Mouse (Mus musculus) cerebellum, adult 9-10 months (tissue): ENCODE data around the gene Zbtb9.
"Not testable (repeated sequence)": the region's sequence is repeated elsewhere in the genome, so short reads cannot be mapped to it uniquely, and the experiment has no call there.

Experiments
- DNase-seq: peaks from one replicate; pipeline ENCODE4 v3.0.0; 2022

The Zbtb9 gene

GRCm38 (mm10) chr17:26972703-26973574, at the start of gene Zbtb9:
Gene Zbtb9 (plus strand): TSS chr17:26973167.
- peak; percentile 93 for DNase-seq

GRCm38 (mm10) chr17:26925414-26925813, 47.6 kb upstream of the Zbtb9 start:
- not testable (repeated sequence) for DNase-seq

DNA sequence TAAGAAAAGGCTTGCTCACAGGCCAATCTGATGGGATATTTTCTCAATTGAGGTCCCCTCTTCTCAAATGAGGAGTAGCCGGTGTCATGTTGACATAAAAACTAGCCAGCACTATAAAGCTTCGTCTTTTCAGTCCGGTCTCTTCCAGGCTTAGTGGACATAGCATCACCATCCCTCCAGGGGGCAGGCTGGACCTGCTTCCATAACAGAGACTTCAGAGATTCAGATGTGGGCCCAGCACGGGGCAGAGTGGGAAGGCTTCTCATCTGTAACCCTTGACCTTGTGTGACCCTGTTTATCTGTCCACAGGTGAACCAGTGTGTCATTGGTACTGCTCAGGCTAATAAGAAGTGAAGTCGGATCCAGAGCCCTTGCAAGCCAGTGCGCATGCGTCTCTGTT, 41.2 kb upstream of the Zbtb9 start:
- peak; percentile 56 for DNase-seq

- DNase-seq = peak; percentile 95
These were observed 40.0 kb upstream of the Zbtb9 start, which contains the start of gene Phf1 for GRCm38 (mm10) chr17:26932839-26933398. Gene Phf1 (plus strand): TSS chr17:26933052.

DNA sequence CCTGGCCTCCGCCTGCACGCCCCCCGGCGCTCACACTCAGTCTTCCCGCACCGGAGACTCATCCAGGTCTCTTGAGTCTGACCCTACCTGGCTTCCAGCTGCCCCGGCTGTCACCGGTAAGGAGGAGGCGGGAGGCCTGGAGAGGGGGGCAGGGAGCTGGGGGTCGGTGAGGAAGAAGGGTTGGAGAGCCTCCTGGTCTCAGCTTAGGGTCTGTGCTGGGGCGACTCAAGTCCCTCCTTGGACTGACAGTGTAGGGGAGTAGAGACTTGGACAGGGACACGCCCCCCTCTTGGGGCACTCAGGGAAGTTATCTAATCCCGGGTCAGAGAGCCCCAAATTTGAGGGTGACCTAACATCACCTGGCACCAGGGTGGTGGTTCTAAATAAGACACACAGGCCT, 39.5 kb upstream of the Zbtb9 start:
- no peak for DNase-seq

DNA sequence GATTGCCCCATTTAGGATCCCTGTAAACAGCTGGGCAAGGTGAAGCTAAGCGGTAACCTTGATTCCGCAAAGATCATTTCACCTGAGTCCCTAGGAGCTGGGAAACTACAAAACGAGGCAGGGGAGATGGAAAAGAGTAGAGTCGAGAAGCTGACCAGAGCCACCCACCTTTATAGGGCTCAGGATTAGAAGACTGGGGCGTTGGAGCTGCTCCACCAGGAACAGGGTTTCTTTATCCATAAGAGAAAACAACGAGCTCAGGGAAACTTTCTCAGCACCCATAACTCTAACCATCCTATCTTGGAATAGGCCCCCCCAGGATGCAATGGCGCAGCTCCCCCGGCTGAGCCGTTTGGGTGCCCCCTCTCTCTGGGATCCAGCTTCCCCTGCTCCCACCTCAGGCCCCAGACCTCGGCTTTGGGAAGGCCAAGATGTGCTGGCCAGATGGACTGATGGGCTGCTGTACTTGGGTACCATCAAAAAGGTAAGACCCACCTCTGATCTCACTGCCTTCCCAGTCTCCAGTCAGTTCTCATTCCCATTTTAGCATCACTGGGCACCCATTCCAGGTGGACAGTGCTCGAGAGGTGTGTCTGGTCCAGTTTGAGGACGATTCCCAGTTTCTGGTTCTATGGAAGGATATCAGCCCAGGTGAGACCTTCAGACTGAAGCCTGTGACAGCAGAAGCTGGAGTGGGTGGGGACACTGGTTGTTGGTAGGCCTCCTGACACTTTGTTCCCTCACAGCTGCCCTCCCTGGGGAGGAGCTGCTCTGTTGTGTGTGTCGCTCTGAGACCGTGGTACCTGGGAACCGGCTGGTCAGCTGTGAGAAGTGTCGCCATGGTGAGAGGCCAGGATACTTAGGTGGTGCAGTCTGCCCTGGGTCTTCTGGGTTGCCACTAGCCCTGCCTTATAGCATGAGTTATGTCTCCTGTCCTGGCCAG, 38.8 kb upstream of the Zbtb9 start:
- DNase-seq = peak; percentile 45

GRCm38 (mm10) chr17:26935027-26935426, 37.9 kb upstream of the Zbtb9 start:
- no peak for DNase-seq

DNA sequence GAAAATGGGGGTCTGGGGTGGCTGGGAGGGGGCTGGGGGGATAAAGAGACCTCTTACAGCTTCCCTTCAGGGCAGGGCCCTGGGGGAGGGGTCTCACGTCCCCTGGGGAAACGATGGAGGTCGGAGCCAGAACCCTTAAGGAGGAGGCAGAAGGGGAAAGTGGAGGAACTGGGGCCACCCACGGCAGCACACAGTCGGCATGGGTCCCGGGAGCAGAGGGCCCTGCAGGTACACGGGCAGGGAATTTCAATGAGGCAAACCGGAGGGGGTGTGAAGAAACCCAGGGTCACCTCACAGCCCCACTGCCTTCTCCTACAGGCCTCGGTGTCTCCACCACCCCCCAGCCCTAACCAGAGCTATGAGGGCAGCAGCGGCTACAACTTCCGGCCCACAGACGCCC, 36.5 kb upstream of the Zbtb9 start:
- peak; percentile 46 for DNase-seq

GRCm38 (mm10) chr17:26936921-26937695, 35.9 kb upstream of the Zbtb9 start:
- peak; percentile 62 for DNase-seq

GRCm38 (mm10) chr17:26937883-26938695, 34.9 kb upstream of the Zbtb9 start:
- DNase-seq = peak; percentile 58

GRCm38 (mm10) chr17:26938731-26939130, 34.2 kb upstream of the Zbtb9 start:
- peak; percentile 74 for DNase-seq

DNA sequence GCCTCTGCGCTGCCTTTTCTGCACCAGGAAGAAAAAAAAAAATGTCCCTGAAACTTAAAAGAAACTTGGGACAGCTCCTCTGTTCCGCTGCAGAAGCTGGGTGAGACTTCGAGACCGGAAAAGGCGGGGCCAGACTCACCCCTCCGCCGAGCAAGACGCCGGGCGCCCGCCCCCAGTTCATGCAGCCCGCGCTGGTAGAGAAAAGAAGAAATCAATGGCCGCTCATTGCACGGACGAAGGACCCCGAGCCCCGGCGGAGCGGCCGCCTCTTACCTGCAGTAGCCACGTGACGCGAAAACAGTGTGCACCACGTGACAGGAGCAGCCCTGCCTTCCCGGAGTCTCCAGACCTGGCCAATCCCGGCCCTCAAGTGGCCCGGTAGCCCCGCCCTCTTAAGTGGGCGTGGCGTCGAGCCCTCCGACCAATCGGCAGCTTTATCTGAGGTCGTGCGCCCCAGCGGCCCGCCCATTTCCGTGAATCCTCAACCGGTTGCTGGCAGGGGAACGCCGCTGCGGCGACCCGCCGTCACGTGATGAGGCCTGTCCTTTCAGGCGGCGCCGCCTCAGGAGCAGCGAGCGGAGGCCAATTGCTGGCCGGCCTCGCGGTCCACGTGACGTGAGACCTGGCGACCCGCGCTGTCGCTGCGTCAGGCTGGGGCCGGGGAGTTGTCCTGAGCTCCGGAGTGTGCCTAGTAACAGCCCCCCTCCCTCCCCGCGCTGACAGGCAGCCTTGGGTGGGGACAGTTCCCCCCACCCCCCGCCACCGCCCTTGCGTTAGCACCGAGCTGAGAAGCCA, 33.6 kb upstream of the Zbtb9 start, which contains the start of gene Cuta:
Gene Cuta (minus strand): TSS at position 392 of the 795 bp plus-strand sequence.
- DNase-seq = peak; percentile 100

GRCm38 (mm10) chr17:26939973-26940300, 33.0 kb upstream of the Zbtb9 start:
- DNase-seq = no peak

- DNase-seq = peak; percentile 77
These were observed 31.8 kb upstream of the Zbtb9 start, which contains the start of gene Syngap1 for GRCm38 (mm10) chr17:26941031-26941789. Gene Syngap1 (plus strand): TSS chr17:26941253.

GRCm38 (mm10) chr17:26941841-26942570, 31.0 kb upstream of the Zbtb9 start:
- peak; percentile 67 for DNase-seq

DNA sequence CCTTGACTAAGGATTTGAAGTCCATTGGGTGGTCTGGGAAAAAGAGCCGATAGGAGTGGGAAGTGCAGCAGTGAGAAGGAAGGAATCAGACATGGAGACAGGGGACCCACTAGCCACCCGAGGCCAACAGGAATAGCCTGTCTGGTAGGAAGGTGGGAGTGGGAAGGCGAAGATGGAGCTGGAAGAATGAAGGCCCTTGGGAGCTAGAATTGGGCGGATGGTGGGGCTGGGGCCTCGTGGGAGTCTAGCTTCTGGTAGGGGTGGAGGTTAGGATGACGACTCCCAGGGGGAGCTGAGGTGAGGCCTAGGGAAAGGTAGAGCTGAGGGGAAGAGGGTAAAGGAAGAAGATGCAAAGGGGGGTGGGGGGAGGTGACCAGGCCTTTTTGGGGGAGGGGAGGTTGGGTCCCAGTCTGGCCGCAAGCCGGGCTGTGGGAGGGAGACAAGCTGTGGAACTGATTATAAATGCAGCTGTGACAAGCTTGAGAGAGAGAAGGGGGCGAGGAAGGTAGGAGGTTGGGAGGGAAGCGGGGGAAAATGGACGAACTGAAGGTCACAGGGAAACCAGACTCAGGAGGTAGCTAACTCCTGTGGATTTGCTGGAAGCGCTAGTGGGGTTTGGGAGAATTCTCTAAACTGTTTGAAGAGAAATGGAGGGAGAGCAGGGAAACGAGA, 27.0 kb upstream of the Zbtb9 start:
- peak; percentile 38 for DNase-seq

DNA sequence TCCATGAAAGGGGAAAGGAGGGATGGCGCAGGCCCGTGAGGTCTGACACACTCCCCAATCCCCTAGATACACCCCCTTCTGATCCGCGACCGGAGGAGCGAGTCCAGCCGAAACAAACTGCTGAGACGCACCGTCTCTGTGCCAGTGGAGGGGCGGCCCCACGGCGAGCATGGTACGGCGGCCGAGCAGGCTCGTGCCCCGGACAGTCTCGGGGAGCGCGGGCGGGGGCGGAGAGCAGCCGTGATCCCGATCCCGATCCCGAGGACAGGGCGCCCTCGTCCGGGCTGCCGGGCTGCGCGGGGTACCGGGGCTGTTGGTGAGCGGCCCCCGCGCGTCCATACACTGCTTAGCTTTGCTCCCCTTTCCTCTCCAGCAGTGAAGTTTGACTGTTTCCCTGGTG, 26.4 kb upstream of the Zbtb9 start:
- peak; percentile 83 for DNase-seq
